Mouse (Mus musculus) ovary, postnatal 10 days (tissue): ENCODE results near the gene Agfg2.
"Not testable (repeated sequence)": the region's sequence is repeated elsewhere in the genome, so short reads cannot be mapped to it uniquely, and the experiment has no call there.

Experiments used
- DNase-seq: peaks from one replicate; pipeline ENCODE4 v3.0.0; 2022; ENCODE audit warnings: low spot score

The Agfg2 gene

DNA sequence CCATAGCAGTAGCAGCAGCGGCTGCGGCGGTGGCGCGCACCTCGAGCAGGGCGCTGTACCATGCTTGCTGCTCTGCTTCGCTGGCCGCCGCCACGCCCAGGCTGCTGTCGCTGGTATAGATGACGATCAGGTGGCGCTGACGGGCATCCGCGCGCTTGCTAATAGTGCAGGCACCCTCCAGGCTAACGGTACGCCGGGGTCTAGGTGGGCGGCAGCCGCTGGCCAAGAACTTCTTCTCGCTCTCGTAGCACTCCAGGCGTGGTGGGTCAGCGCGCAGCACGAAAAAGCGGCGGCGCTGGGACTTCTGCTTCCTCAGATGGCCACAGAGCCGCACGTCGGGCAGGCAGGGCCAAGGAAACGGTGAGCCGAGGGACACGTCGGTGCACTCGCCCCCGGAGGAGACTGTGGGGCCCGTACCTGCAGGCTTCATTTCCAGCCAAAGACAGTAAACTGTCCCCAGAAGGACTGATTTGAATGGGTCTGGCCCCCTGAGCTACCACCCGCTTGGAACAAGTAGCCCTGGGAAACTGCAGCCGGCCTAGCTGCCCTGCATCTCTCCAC lies 39.4 kb downstream of the Agfg2 start:
- DNase-seq: no peak

DNA sequence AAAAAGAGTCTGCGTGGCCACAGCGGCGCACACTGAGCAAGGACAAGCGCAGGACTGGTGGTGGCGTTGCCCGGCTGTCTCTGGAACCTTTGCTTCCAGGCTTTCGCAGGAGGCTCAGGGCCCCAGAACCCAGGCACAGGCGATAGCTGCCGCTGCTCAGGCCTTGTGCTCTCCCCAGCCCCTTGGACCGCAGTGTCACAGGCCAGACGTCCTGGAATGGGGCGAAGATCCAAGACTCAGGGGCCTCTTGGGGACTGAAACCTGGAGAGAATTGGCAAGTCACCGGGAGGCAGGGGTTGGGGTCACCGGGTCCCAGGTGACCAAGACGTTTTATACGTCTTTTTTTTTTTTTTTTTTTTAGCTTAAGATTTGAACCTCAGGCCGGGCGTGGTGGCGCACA lies 40.0 kb downstream of the Agfg2 start:
- no peak for DNase-seq

DNA sequence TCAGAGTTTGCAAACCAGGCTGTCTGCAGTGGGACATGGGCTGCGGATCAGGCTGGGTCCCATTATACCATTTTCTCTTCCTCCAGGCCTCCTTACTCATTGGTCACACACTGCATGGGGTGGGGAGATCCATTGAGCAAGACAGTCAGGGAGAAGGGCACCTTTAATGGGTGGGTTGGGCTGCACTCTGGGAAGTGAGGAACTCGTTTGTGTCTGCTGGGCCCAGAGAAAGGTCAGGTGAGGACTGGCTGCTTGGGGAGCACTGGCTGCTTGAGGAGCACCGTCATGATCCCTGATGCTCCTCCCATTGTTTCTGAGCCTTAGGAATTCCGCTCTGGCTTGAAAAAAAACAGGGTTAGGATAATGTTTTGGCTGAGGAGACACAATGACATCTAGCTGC lies 41.6 kb downstream of the Agfg2 start:
- DNase-seq: no peak

GRCm38 (mm10) chr5:137641054-137641453 lies 43.5 kb downstream of the Agfg2 start, which contains the start of gene Sap25:
TSS of gene Sap25 (plus strand) at chr5:137641334.
- DNase-seq: no peak

DNA sequence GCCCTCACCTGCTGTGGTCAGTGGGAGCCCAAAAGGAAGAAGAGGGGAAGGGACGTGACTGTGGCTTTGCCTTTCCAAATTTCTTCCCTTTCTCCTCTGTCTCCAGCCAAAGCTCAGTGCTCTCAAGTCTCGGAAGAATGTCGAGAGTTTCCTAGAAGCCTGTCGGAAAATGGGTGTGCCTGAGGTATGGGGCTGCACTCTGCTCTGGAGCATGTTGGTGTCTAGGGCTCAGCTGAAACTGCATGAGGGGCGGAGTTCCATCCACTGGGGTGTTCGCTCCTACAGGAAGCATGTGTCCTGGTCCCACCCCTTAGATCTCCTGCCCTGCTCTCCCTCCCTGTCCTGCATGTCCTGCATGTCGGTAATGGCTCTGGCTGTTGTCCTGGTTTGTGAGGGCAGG lies 45.1 kb downstream of the Agfg2 start:
- DNase-seq: no peak

- DNase-seq: no peak
Measured at GRCm38 (mm10) chr5:137633397-137634084, 51.0 kb downstream of the Agfg2 start.

DNA sequence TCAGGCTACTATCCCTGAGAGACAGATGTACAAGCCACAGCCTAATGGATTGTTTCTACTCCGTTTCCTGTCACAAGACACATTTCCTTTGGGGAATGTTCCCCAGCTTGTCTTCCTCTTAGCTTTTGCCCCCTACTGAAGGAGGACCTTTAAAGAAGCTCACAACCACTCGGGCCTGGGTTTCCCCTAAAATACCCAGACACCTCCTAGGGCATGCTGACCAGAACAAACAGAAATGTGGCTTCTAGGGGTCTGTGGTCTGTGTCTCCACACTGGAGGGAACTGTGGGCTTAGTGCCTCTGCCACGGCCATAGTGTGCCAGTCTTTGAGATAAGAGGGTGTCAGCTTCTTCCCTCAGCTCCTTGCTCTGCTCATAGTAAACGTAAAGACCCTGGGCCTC lies 52.9 kb downstream of the Agfg2 start:
- no peak for DNase-seq

GRCm38 (mm10) chr5:137631171-137631570 lies 53.4 kb downstream of the Agfg2 start:
- DNase-seq: no peak

DNA sequence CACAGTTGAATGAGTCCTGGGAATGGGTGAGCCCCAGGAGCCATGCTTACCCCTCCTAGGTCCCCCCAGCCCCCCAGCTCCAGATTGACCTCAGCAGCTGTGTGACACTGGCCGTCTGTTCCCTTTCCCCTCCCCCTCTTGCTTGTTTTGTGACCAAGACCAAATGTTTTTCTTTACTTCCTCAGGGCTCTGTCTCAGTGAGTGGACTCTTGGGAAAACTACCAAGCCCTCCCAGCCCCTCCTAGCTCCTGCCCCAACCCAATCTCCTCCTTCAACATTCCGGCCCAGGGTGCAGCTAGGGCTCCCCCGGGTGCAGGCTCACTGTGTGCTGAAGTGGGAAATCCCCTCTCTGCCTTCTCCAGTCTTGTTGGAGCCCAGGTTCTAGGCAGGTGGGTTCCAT lies 53.9 kb downstream of the Agfg2 start:
- no peak for DNase-seq

DNA sequence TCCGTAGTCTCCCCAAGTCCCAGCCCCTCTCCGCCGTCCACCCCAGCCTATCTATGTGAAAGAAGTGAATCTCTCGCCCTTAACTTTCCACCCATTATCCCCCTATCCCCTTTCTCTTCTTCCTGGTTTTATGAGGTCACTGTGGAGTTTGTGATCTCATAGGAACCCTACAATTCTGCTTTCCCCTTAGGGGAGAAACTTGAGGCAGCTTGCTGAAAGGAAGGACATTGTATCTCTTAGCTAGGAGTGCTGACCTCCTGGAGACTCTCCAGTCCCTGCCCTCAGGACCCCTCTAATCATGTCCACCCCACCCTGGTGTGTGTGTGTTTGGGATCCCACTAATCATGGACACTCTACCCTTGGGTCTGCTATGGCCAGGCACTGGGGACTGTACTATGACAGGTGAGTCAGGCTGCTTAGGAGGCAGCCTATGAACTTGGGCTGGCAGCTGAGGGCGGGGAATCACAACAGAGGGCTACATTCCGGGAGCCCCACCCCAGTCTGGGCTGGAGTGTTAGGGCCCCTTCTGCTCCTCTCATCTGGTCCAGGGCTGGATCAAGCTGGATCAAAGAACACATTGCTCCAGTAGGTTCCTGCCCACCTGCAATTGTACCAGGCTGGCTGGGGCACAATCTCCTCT lies 54.5 kb downstream of the Agfg2 start:
- no peak for DNase-seq

- no peak for DNase-seq
Measured at GRCm38 (mm10) chr5:137629306-137629721, 55.2 kb downstream of the Agfg2 start.

- DNase-seq: peak; percentile 96
Measured at GRCm38 (mm10) chr5:137628498-137629305, 55.8 kb downstream of the Agfg2 start, which contains the start of the genes Fbxo24, Lrch4 and Gm20605. TSS of gene Fbxo24 (minus strand) at chr5:137629002. TSS of gene Lrch4 (plus strand) at chr5:137629121. TSS of gene Gm20605 (plus strand) at chr5:137629175.

GRCm38 (mm10) chr5:137627991-137628390 lies 56.5 kb downstream of the Agfg2 start:
- DNase-seq: no peak

DNA sequence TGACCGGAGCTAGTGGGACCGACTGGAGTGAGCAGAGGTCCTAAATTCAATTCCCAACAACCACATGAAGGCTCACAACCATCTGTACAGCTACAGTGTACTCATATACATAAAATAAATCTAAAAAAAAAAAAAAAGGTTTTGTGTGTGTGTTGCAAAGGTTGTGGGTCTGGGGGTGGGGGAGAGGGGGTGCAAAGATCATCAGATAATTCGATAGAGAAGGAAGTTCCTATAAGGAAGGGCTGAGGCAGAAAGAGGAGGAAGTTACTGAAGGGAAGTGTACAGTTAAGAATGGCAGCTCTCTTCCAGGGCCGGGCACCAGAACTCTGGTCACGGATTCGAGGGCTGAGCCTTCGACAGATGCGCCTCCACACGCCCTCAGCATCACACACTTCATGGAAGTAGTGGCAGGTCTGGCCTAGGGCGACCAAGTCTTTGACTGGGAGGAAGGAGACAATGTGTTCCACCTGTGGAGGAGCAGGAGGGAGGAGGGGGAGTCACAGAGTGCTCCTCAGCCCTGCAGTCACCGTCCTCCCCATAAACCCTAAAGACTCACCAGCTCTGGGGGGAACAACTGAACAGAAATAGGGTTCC lies 60.5 kb downstream of the Agfg2 start:
- no peak for DNase-seq

DNA sequence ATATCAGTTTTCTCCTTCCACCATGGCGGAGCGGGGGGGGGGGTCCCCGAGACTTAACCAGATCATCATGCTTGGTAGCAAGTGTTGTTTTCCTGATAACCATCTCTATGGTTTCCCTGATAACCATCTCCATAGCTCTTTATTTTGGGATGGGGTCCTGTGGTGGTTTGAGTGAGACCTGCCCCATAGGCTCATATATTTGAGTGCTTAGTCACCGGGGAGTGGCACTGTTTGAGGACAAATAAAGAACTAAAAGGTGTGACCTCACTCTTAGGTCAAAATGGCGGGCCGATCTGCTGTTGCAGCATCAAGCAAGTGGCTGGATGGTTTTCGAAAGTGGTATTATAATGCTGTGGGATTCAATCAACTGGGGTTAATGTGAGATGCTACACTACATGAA lies 69.2 kb downstream of the Agfg2 start:
- no peak for DNase-seq

DNA sequence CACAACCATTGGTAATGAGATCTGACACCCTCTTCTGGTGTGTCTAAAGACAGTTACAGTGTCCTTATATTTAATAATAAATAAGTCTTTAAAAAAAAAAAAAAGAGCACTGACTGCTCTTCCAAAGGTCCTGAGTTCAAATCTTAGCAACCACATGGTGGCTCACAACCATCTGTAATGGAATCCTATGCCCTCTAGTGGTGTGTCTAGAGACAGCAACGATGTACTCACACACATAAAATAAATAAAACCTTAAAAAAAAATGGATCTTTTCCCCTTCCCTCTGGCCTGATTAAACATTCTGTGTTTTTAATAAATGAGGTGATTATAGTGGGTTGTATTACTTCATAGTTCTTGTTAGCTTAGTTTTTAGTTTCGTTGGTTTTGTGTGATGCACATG lies 69.6 kb downstream of the Agfg2 start:
- not testable (repeated sequence) for DNase-seq

DNA sequence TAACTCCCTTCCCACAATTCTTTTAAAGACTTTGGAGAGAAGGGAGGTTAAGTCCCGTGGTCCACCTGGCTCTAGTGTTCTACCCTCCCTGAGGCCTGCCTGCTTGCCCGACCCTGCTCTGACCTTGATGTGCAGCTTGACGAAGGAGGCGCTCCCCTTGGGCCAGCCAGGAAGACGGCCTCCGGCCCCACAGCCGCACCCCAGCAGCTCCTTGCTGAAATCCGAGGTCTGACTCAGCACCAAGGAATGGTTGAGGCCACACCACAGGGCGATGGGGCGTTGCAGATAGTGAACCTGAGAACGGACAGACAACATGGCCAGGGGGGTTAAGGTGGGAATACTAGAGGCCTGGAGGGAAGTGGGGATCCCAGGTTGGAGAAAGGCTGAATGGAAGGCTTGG lies 71.0 kb downstream of the Agfg2 start, which contains the start of gene Pcolce:
Pcolce (minus strand) TSS at position 235 of the 400 bp plus-strand sequence.
- no peak for DNase-seq

- no peak for DNase-seq
Measured at GRCm38 (mm10) chr5:137613076-137613475, 71.5 kb downstream of the Agfg2 start.

DNA sequence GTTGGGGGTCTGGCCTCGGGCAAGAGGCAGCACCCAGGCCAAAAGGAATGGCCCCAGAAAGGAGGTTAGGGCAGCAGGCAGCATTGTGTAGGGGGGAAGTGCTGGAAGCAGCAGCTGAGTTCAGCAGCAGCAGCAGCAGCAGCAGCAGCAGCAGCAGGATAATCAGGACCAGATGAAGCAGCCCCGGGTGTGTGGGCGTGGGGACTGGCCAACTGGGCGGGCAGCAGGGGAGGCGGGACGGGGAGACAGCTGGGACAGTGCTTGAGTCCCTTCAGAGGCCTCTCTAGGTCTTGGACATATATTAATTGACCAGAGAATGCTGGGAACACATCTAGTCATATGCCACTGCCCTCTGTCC lies 73.3 kb downstream of the Agfg2 start:
- no peak for DNase-seq

- DNase-seq: no peak
Measured at GRCm38 (mm10) chr5:137610548-137611244, 73.8 kb downstream of the Agfg2 start.

DNA sequence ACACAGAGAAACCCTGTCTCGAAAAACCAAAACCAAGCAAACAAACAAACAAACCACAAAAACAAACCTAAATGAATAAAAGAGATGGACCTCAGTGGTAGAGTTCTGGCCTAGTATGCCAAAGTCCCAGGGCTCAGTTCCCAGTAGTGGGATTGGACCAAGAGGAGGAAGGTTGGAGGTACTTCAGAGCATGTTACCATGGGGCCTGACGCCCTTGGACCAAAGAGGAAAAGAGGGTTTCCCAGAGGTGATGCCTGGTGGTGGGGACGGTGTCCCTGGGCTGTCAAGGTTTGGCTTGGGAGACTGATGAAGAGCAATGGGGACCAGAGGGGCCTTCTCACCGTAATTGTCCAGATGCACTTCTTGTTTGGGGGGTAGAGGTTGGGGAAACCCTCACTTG lies 74.5 kb downstream of the Agfg2 start:
- DNase-seq: no peak
